Mouse (Mus musculus): ENCODE data around the gene Tspoap1. TPM values are rescaled to one million over a fixed set of nuclear protein-coding genes. Genes with fewer than 3 reads are reported as not detected.

Gene Tspoap1
- polyA plus RNA-seq, 1 experiment from 2014 or later = 5.6 TPM

- ATAC-seq (ENCODE audit: low FRiP score, low TSS enrichment) = no peak
- Histone ChIP-seq H3K4me3 (ENCODE audit: low read length) (no peak overlapping the region), H3K27me3 (ENCODE audit: insufficient read depth, low read length) (peaks cover 30% of the 10 kb centered on the region), H3K36me3 (ENCODE audit: insufficient read depth, low read length) (no peaks in the 10 kb centered on the region), H3K9ac (replicated peaks; ENCODE audit: low read length) (no peak overlapping the region), H3K27ac (ENCODE audit: low read length) (no peak overlapping the region), H3K9me3 (ENCODE audit: low read length) (no peaks in the 10 kb centered on the region), H3K4me2 (replicated peaks; ENCODE audit: low read depth, low read length) (no peak overlapping the region), H3K4me1 (ENCODE audit: insufficient read depth, low read length) (0 out of 2 replicates have a peak, but pooled peaks cover 3% of the 10 kb centered on the region)
- 79% methylated on average over 4 of the region's 4 CpGs for WGBS
Measured at GRCm38 (mm10) chr11:87768745-87769144, 8.4 kb downstream of the Tspoap1 start.

DNA sequence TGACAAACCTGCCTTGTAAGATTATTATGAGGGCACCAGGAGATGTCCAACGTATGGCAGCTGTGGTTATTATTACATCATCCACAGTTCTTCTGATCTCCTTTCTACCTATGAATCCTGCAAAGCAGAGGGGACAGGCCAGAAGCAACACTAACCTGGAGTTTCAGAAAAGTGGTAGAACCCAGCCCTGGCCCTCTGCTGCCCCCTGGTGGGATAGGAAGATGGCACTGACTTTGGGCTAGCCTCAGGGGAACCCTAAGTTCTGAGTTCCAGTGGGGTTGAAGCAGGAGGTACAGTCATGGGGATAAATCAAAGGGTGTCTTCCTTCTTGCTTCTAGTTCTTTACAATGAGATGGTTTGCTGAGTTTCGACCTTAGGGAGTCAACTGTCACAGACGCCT, 10.6 kb downstream of the Tspoap1 start:
- no peaks in the 10 kb centered on the region for H3K4me1 ChIP-seq (ENCODE audit: insufficient read depth, low read length)
- no peak for ATAC-seq (ENCODE audit: low FRiP score, low TSS enrichment)
- H3K27me3 ChIP-seq (ENCODE audit: insufficient read depth, low read length) = peaks cover 8% of the 10 kb centered on the region
- 58% methylated on average over 3 of the region's 3 CpGs for WGBS
- H3K4me3 ChIP-seq (ENCODE audit: low read length) = no peak overlapping the region
- no peaks in the 10 kb centered on the region for H3K36me3 ChIP-seq (ENCODE audit: insufficient read depth, low read length)
- no peak overlapping the region for H3K4me2 ChIP-seq (replicated peaks; ENCODE audit: low read depth, low read length)
- no peak overlapping the region for H3K27ac ChIP-seq (ENCODE audit: low read length)
- no peaks in the 10 kb centered on the region for H3K9me3 ChIP-seq (ENCODE audit: low read length)
- no peak overlapping the region for H3K9ac ChIP-seq (replicated peaks; ENCODE audit: low read length)

DNA sequence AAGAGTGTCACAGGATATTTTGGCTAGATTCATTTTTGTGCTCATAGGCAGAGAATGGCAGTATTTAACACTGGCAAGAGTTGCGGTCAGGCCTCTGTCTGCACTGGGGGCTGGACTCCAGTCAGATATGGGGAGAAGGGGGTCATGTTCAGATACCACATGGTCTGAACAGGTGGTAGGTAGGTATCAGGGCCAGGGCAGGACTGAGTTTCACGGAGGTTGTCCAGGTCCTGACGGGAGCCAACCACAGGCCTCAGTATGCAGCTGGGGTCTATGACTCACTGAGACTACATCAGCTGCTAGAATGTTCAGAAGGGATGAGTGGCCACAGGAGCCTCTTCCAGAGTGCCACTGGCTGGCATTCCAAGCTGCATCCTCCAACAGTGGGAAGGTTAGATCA, 12.0 kb downstream of the Tspoap1 start:
- H3K27me3 ChIP-seq (ENCODE audit: insufficient read depth, low read length) = no peaks in the 10 kb centered on the region
- H3K4me3 ChIP-seq (ENCODE audit: low read length) = no peak overlapping the region
- H3K36me3 ChIP-seq (ENCODE audit: insufficient read depth, low read length) = no peaks in the 10 kb centered on the region
- 0 out of 2 replicates have a peak, but pooled peaks cover 3% of the 10 kb centered on the region for H3K4me1 ChIP-seq (ENCODE audit: insufficient read depth, low read length)
- WGBS = 93% methylated on average over 3 of the region's 3 CpGs
- H3K4me2 ChIP-seq (replicated peaks; ENCODE audit: low read depth, low read length) = no peak overlapping the region
- H3K27ac ChIP-seq (ENCODE audit: low read length) = no peak overlapping the region
- H3K9me3 ChIP-seq (ENCODE audit: low read length) = no peaks in the 10 kb centered on the region
- no peak overlapping the region for H3K9ac ChIP-seq (replicated peaks; ENCODE audit: low read length)
- ATAC-seq (ENCODE audit: low FRiP score, low TSS enrichment) = no peak

GRCm38 (mm10) chr11:87778100-87778765, 17.9 kb downstream of the Tspoap1 start:
- H3K9me3 ChIP-seq (ENCODE audit: low read length) = no peaks in the 10 kb centered on the region
- H3K36me3 ChIP-seq (ENCODE audit: insufficient read depth, low read length) = no peaks in the 10 kb centered on the region
- peak; percentile 95 for ATAC-seq (ENCODE audit: low FRiP score, low TSS enrichment)
- H3K27ac ChIP-seq (ENCODE audit: low read length) = no peak overlapping the region; the same call in 1 of the 2 replicates
- H3K4me2 ChIP-seq (replicated peaks; ENCODE audit: low read depth, low read length) = peak overlapping the region; percentile 89
- WGBS = 3% methylated on average over 31 of the region's 32 CpGs
- H3K4me3 ChIP-seq (ENCODE audit: low read length) = peak overlapping the region; percentile 51
- H3K27me3 ChIP-seq (ENCODE audit: insufficient read depth, low read length) = no peaks in the 10 kb centered on the region
- H3K9ac ChIP-seq (replicated peaks; ENCODE audit: low read length) = peak overlapping the region; percentile 74
- H3K4me1 ChIP-seq (ENCODE audit: insufficient read depth, low read length) = peaks cover 20% of the 10 kb centered on the region

DNA sequence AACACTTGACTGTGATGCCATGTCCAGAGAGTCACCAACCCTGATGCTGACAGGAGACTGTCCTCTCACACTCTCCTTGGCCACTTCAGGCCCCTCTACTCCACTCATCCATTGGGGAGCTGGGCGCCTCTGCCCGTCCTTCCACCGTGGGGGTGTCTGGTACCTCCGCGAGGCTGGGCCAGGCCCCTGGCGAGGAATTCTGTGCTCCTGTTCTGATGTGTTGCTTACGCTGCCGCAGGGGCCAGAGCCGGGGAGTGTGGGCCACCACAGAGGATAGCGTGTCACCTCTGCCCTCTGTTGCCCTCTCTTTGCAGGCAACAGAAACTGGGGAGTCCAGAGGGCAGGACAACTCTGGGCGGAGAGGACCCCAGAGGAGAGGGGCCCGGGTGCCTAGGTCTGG, 18.6 kb downstream of the Tspoap1 start:
- H3K4me1 ChIP-seq (ENCODE audit: insufficient read depth, low read length) = peaks cover 20% of the 10 kb centered on the region
- no peak overlapping the region for H3K27ac ChIP-seq (ENCODE audit: low read length)
- WGBS = 39% methylated on average over 12 of the region's 12 CpGs
- no peaks in the 10 kb centered on the region for H3K9me3 ChIP-seq (ENCODE audit: low read length)
- peak overlapping the region; percentile 74 for H3K9ac ChIP-seq (replicated peaks; ENCODE audit: low read length)
- no peaks in the 10 kb centered on the region for H3K27me3 ChIP-seq (ENCODE audit: insufficient read depth, low read length)
- no peaks in the 10 kb centered on the region for H3K36me3 ChIP-seq (ENCODE audit: insufficient read depth, low read length)
- peak overlapping the region; percentile 51 for H3K4me3 ChIP-seq (ENCODE audit: low read length)
- H3K4me2 ChIP-seq (replicated peaks; ENCODE audit: low read depth, low read length) = peak overlapping the region; percentile 89
- ATAC-seq (ENCODE audit: low FRiP score, low TSS enrichment) = peak; percentile 5; the same call in 1 of the 2 replicates

- no peak overlapping the region for H3K27ac ChIP-seq (ENCODE audit: low read length)
- 79% methylated on average over 4 of the region's 4 CpGs for WGBS
- no peak for ATAC-seq (ENCODE audit: low FRiP score, low TSS enrichment)
Measured at GRCm38 (mm10) chr11:87779392-87779791, 19.1 kb downstream of the Tspoap1 start.

DNA sequence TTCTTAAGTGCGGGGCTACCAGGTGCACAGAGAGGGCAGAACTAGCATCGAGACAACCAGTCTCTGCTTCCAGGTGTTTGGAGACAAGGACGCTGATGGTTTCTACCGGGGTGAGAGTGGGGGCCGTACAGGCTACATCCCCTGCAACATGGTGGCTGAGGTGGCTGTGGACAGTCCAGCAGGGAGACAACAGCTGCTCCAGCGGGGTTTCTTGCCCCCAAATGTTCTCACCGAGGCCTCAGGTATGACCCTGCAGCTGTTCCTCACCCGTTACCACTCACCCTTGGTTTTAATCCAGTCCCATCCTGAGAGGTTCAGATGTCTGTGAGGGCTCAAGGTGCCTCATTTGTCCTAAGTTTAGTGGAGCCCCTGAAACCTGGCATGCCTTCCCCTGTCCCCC, 19.8 kb downstream of the Tspoap1 start:
- H3K27ac ChIP-seq (ENCODE audit: low read length) = no peak overlapping the region
- H3K9ac ChIP-seq (replicated peaks; ENCODE audit: low read length) = no peak overlapping the region
- WGBS = 80% methylated on average over 8 of the region's 8 CpGs
- no peaks in the 10 kb centered on the region for H3K36me3 ChIP-seq (ENCODE audit: insufficient read depth, low read length)
- H3K4me2 ChIP-seq (replicated peaks; ENCODE audit: low read depth, low read length) = no peak overlapping the region
- no peaks in the 10 kb centered on the region for H3K27me3 ChIP-seq (ENCODE audit: insufficient read depth, low read length)
- H3K9me3 ChIP-seq (ENCODE audit: low read length) = no peaks in the 10 kb centered on the region
- H3K4me3 ChIP-seq (ENCODE audit: low read length) = no peak overlapping the region
- H3K4me1 ChIP-seq (ENCODE audit: insufficient read depth, low read length) = peaks cover 20% of the 10 kb centered on the region
- ATAC-seq (ENCODE audit: low FRiP score, low TSS enrichment) = no peak

More at GRCm38 (mm10) chr11:87779392-87779791, 19.1 kb downstream of the Tspoap1 start:
- no peak overlapping the region for H3K4me2 ChIP-seq (replicated peaks; ENCODE audit: low read depth, low read length)
- no peaks in the 10 kb centered on the region for H3K9me3 ChIP-seq (ENCODE audit: low read length)
- no peaks in the 10 kb centered on the region for H3K27me3 ChIP-seq (ENCODE audit: insufficient read depth, low read length)
- peaks cover 20% of the 10 kb centered on the region for H3K4me1 ChIP-seq (ENCODE audit: insufficient read depth, low read length)
- no peak overlapping the region for H3K4me3 ChIP-seq (ENCODE audit: low read length)
- no peak overlapping the region for H3K9ac ChIP-seq (replicated peaks; ENCODE audit: low read length)
- H3K36me3 ChIP-seq (ENCODE audit: insufficient read depth, low read length) = no peaks in the 10 kb centered on the region

DNA sequence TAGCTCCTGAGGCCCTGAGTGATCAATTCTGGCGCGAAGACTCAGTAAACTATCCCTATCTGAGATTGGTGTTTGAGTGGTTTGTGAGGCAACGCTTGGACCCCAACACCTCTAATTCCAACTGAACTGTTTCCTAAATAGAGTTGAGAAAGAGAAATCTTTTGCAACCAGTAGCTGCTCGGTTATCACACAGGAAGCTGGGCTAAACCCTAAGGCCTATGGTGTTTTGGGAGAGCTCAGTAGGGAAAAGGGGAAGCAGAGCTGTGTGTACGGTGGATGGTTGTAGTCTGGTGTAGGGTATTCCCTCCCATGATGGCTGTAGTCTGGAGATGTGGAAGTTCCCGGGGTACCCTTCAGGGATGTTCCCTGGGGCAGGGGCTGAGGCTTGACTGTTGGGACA, 29.7 kb downstream of the Tspoap1 start:
- Histone ChIP-seq H3K9me3 (ENCODE audit: low read length) (no peaks in the 10 kb centered on the region), H3K4me1 (ENCODE audit: insufficient read depth, low read length) (no peaks in the 10 kb centered on the region), H3K36me3 (ENCODE audit: insufficient read depth, low read length) (no peaks in the 10 kb centered on the region), H3K27ac (ENCODE audit: low read length) (no peak overlapping the region), H3K4me2 (replicated peaks; ENCODE audit: low read depth, low read length) (no peak overlapping the region), H3K4me3 (ENCODE audit: low read length) (no peak overlapping the region), H3K9ac (replicated peaks; ENCODE audit: low read length) (no peak overlapping the region), H3K27me3 (ENCODE audit: insufficient read depth, low read length) (no peaks in the 10 kb centered on the region)
- WGBS = 93% methylated on average over 6 of the region's 6 CpGs
- ATAC-seq (ENCODE audit: low FRiP score, low TSS enrichment) = no peak

- H3K4me2 ChIP-seq (replicated peaks; ENCODE audit: low read depth, low read length) = no peak within 1 kb of the TSS
- WGBS = 60% methylated on average over 3 of the region's 3 CpGs
- no peak for ATAC-seq (ENCODE audit: low FRiP score, low TSS enrichment)
Measured at GRCm38 (mm10) chr11:87793460-87793859, 33.1 kb downstream of the Tspoap1 start, which contains the start of gene Mpo. TSS of gene Mpo (plus strand) at chr11:87793581.

GRCm38 (mm10) chr11:87801711-87802275, 41.5 kb downstream of the Tspoap1 start:
- WGBS = 80% methylated on average over 22 of the region's 22 CpGs
- Histone ChIP-seq H3K27me3 (ENCODE audit: insufficient read depth, low read length) (no peaks in the 10 kb centered on the region), H3K36me3 (ENCODE audit: insufficient read depth, low read length) (no peaks in the 10 kb centered on the region), H3K4me1 (ENCODE audit: insufficient read depth, low read length) (no peaks in the 10 kb centered on the region), H3K9ac (replicated peaks; ENCODE audit: low read length) (no peak overlapping the region), H3K4me2 (replicated peaks; ENCODE audit: low read depth, low read length) (no peak overlapping the region), H3K4me3 (ENCODE audit: low read length) (no peak overlapping the region), H3K27ac (ENCODE audit: low read length) (no peak overlapping the region), H3K9me3 (ENCODE audit: low read length) (no peaks in the 10 kb centered on the region)
- no peak for ATAC-seq (ENCODE audit: low FRiP score, low TSS enrichment)

More at GRCm38 (mm10) chr11:87793460-87793859, 33.1 kb downstream of the Tspoap1 start, which contains the start of gene Mpo:
- Histone ChIP-seq H3K27ac (ENCODE audit: low read length) (no peak within 1 kb of the TSS), H3K27me3 (ENCODE audit: insufficient read depth, low read length) (no peaks in the 10 kb centered on the region), H3K9me3 (ENCODE audit: low read length) (no peaks in the 10 kb centered on the region), H3K4me3 (ENCODE audit: low read length) (no peak within 1 kb of the TSS), H3K9ac (replicated peaks; ENCODE audit: low read length) (no peak within 1 kb of the TSS), H3K36me3 (ENCODE audit: insufficient read depth, low read length) (no peaks in the 10 kb centered on the region), H3K4me1 (ENCODE audit: insufficient read depth, low read length) (no peaks in the 10 kb centered on the region)
